Mouse (Mus musculus) bone marrow, adult 2 months (tissue): Measurements from ENCODE around the gene Doc2g.

Source experiments
- CTCF ChIP-seq: fragments of 200-500 bp; IDR thresholded peaks from 2 replicates; pipeline ENCODE4 v1.5.1; 2011; ENCODE audit warnings: low read length, control low read depth; ENCODE audit not compliant: control insufficient read depth, insufficient read depth
- POLR2A ChIP-seq: fragments of 200-500 bp; IDR thresholded peaks from 2 replicates; pipeline ENCODE4 v1.6.1; 2011; ENCODE audit warnings: low read depth, mild to moderate bottlenecking, control low read depth, low read length, borderline replicate concordance; ENCODE audit not compliant: control insufficient read depth

- TF ChIP-seq CTCF (no peak), POLR2A (no peak)
Measured at GRCm38 (mm10) chr19:4003641-4004040, 528 bp downstream of the Doc2g start.
